In genomic region chr2:4922476-4923164, GRCm38 (mm10) we compare ENCODE assay signal across 16 mouse cellular contexts. TPM values are rescaled to one million over a fixed set of nuclear protein-coding genes. Genes with fewer than 3 reads are reported as not detected.
DNase-seq lines count a peak whose midpoint lies in the region; ATAC-seq and TF ChIP-seq lines count a peak whose summit lies in the region.
"Had no signal": no experiment of that assay in that cellular context is flagged by ENCODE, and none has a peak within 500 bp of the region (broad histone marks: within the 10 kb centered on the region; RNA-seq: fewer than 3 reads in every experiment).

No protein-coding gene starts in this region.

- no peaks in the 10 kb centered on the region for H3K36me3 ChIP-seq in midbrain, embryonic 11.5 days (ENCODE audit: control insufficient read depth, insufficient read depth, low read length)
- peaks cover 13% of the 10 kb centered on the region for H3K36me3 ChIP-seq in midbrain, embryonic 13.5 days
- peaks cover 10% of the 10 kb centered on the region for H3K36me3 ChIP-seq in kidney, adult 2 months (ENCODE audit: control insufficient read depth, insufficient read depth, low read length)
- peaks cover 35% of the 10 kb centered on the region for H3K36me3 ChIP-seq in liver, adult 2 months (ENCODE audit: control insufficient read depth, insufficient read depth, low read length)
- peaks cover 4% of the 10 kb centered on the region; the same call in 1 of the 2 replicates for H3K36me3 ChIP-seq in stomach, embryonic 16.5 days (ENCODE audit: control insufficient read depth, insufficient read depth, low read length)
- no peaks in the 10 kb centered on the region for H3K36me3 ChIP-seq in forebrain, embryonic 13.5 days (ENCODE audit: poor library complexity, severe bottlenecking)
- H3K36me3 ChIP-seq: neural tube, embryonic 12.5 days had no signal

- DNase-seq in midbrain, embryonic 11.5 days (ENCODE audit: low spot score, missing footprints), result peak; percentile 59
- peak; percentile 80 for DNase-seq in kidney, adult 2 months
- DNase-seq in liver, adult 2 months (ENCODE audit: extremely low read depth, low read depth, low spot score), result peak; percentile 98
- DNase-seq in ovary, postnatal 36 days (ENCODE audit: low spot score), result no peak
- DNase-seq in layer of hippocampus, adult 9-10 months (ENCODE audit: low spot score), result no peak
- DNase-seq: cerebellum, adult 8-10 months; gastrocnemius, postnatal 10 days; lung, postnatal 36 days; midbrain, embryonic 14.5 days had no signal

- no peaks in the 10 kb centered on the region for H3K9me3 ChIP-seq in midbrain, embryonic 11.5 days (ENCODE audit: control insufficient read depth, low read length)
- no peaks in the 10 kb centered on the region for H3K9me3 ChIP-seq in midbrain, embryonic 13.5 days
- H3K9me3 ChIP-seq in stomach, embryonic 16.5 days (replicated peaks; ENCODE audit: control insufficient read depth, low read length), result 0 out of 2 replicates have a peak, but pooled peaks cover 7% of the 10 kb centered on the region
- no peaks in the 10 kb centered on the region for H3K9me3 ChIP-seq in forebrain, embryonic 13.5 days (replicated peaks)
- H3K9me3 ChIP-seq: heart, embryonic 15.5 days; neural tube, embryonic 12.5 days had no signal

- WGBS in midbrain, embryonic 11.5 days, result 68% methylated on average over 7 of the region's 7 CpGs
- 72% methylated on average over 7 of the region's 7 CpGs for WGBS in midbrain, embryonic 13.5 days
- WGBS in kidney, adult 2 months, result 30% methylated on average over 7 of the region's 7 CpGs
- 13% methylated on average over 7 of the region's 7 CpGs for WGBS in liver, adult 2 months
- WGBS in stomach, embryonic 16.5 days, result 38% methylated on average over 7 of the region's 7 CpGs
- 60% methylated on average over 7 of the region's 7 CpGs for WGBS in forebrain, embryonic 13.5 days

- H3K4me2 ChIP-seq in midbrain, embryonic 11.5 days, result no peak overlapping the region
- no peak overlapping the region for H3K4me2 ChIP-seq in midbrain, embryonic 13.5 days (replicated peaks)
- H3K4me2 ChIP-seq in stomach, embryonic 16.5 days (ENCODE audit: low read depth, low read length), result no peak overlapping the region
- no peak overlapping the region for H3K4me2 ChIP-seq in forebrain, embryonic 13.5 days
- H3K4me2 ChIP-seq: heart, embryonic 15.5 days; neural tube, embryonic 12.5 days had no signal

- TF ChIP-seq POLR2A in kidney, adult 2 months (IDR thresholded peaks at IDR 0.05; ENCODE audit: low read depth, low read length), result no peak
- TF ChIP-seq POLR2A in liver, adult 2 months (IDR thresholded peaks at IDR 0.05; ENCODE audit: extremely low read depth, insufficient read depth, low read length), result no peak

- H3K27ac ChIP-seq in midbrain, embryonic 11.5 days (ENCODE audit: low read depth, low read length), result no peak overlapping the region
- no peak overlapping the region for H3K27ac ChIP-seq in midbrain, embryonic 13.5 days
- peak overlapping the region; percentile 70 for H3K27ac ChIP-seq in kidney, adult 2 months (ENCODE audit: insufficient read depth, low read depth, low read length)
- H3K27ac ChIP-seq in liver, adult 2 months (replicated peaks; ENCODE audit: insufficient read depth, low read depth, low read length), result peak overlapping the region; percentile 94
- peak overlapping the region; percentile 83 for H3K27ac ChIP-seq in stomach, embryonic 16.5 days (ENCODE audit: low read length)
- no peak overlapping the region for H3K27ac ChIP-seq in forebrain, embryonic 13.5 days
- H3K27ac ChIP-seq: heart, embryonic 15.5 days; neural tube, embryonic 12.5 days had no signal

- peaks cover 6% of the 10 kb centered on the region; the same call in 1 of the 2 replicates for H3K79me2 ChIP-seq in liver, adult 2 months (ENCODE audit: control insufficient read depth, insufficient read depth, low read length)

- H3K9ac ChIP-seq in midbrain, embryonic 11.5 days (ENCODE audit: low read length), result no peak overlapping the region
- no peak overlapping the region for H3K9ac ChIP-seq in midbrain, embryonic 13.5 days (replicated peaks)
- peak overlapping the region; percentile 61 for H3K9ac ChIP-seq in liver, adult 2 months (ENCODE audit: low read depth, low read length)
- H3K9ac ChIP-seq in stomach, embryonic 16.5 days (ENCODE audit: low read length), result no peak overlapping the region
- no peak overlapping the region for H3K9ac ChIP-seq in forebrain, embryonic 13.5 days
- H3K9ac ChIP-seq: heart, embryonic 15.5 days; neural tube, embryonic 12.5 days had no signal

- no peak overlapping the region for H3K4me3 ChIP-seq in midbrain, embryonic 11.5 days (ENCODE audit: low read depth, low read length)
- H3K4me3 ChIP-seq in midbrain, embryonic 13.5 days (replicated peaks), result no peak overlapping the region
- no peak overlapping the region for H3K4me3 ChIP-seq in kidney, adult 2 months (ENCODE audit: insufficient read depth, low read depth, low read length)
- peak overlapping the region; percentile 14; the same call in 1 of the 2 replicates for H3K4me3 ChIP-seq in liver, adult 2 months (ENCODE audit: insufficient read depth, low read depth, low read length)
- H3K4me3 ChIP-seq in stomach, embryonic 16.5 days (replicated peaks; ENCODE audit: low read length), result no peak overlapping the region
- no peak overlapping the region for H3K4me3 ChIP-seq in forebrain, embryonic 13.5 days
- H3K4me3 ChIP-seq: heart, embryonic 15.5 days; neural tube, embryonic 12.5 days had no signal

- TF ChIP-seq CTCF in kidney, adult 2 months (conservative IDR thresholded peaks at IDR 0.05; ENCODE audit: insufficient read depth, insufficient read length, low read depth, low read length), result no peak
- TF ChIP-seq CTCF in liver, adult 2 months (IDR thresholded peaks at IDR 0.05; ENCODE audit: low read depth, low read length), result no peak

- no peak for ATAC-seq in midbrain, embryonic 11.5 days (ENCODE audit: low FRiP score)
- ATAC-seq in midbrain, embryonic 13.5 days, result no peak
- ATAC-seq in stomach, embryonic 16.5 days (ENCODE audit: insufficient read depth, low FRiP score), result peak; percentile 77; the same call in 1 of the 2 replicates
- ATAC-seq in forebrain, embryonic 13.5 days, result no peak

- no peaks in the 10 kb centered on the region for H3K27me3 ChIP-seq in midbrain, embryonic 11.5 days (ENCODE audit: control insufficient read depth, insufficient read depth, low read length)
- no peaks in the 10 kb centered on the region for H3K27me3 ChIP-seq in midbrain, embryonic 13.5 days
- no peaks in the 10 kb centered on the region for H3K27me3 ChIP-seq in kidney, adult 2 months (replicated peaks; ENCODE audit: control insufficient read depth, insufficient read depth, low read length)
- no peaks in the 10 kb centered on the region for H3K27me3 ChIP-seq in liver, adult 2 months (ENCODE audit: control insufficient read depth, insufficient read depth, low read length)
- no peaks in the 10 kb centered on the region for H3K27me3 ChIP-seq in stomach, embryonic 16.5 days (ENCODE audit: control insufficient read depth, insufficient read depth, low read length)
- no peaks in the 10 kb centered on the region for H3K27me3 ChIP-seq in forebrain, embryonic 13.5 days
- H3K27me3 ChIP-seq: heart, embryonic 15.5 days; neural tube, embryonic 12.5 days had no signal

- peaks cover 4% of the 10 kb centered on the region; the same call in 1 of the 2 replicates for H3K4me1 ChIP-seq in midbrain, embryonic 11.5 days (ENCODE audit: control insufficient read depth, insufficient read depth, low read length)
- H3K4me1 ChIP-seq in midbrain, embryonic 13.5 days (replicated peaks), result peaks cover 6% of the 10 kb centered on the region
- H3K4me1 ChIP-seq in kidney, adult 2 months (ENCODE audit: control insufficient read depth, insufficient read depth, low read length), result peaks cover 21% of the 10 kb centered on the region; the same call in 1 of the 2 replicates
- H3K4me1 ChIP-seq in liver, adult 2 months (ENCODE audit: control insufficient read depth, insufficient read depth, low read length), result peaks cover 15% of the 10 kb centered on the region
- peaks cover 6% of the 10 kb centered on the region for H3K4me1 ChIP-seq in stomach, embryonic 16.5 days (ENCODE audit: control insufficient read depth, insufficient read depth, low read length)
- 0 out of 2 replicates have a peak, but pooled peaks cover 8% of the 10 kb centered on the region for H3K4me1 ChIP-seq in forebrain, embryonic 13.5 days

RNA-seq across cellular contexts. Expression of gene Phyh, which starts 3.8 kb away (rescaled TPM):
- 44.8 and 48.8 TPM in 2 replicates for polyA plus RNA-seq in midbrain, embryonic 11.5 days (2014; fragmentation: Nextera tagmentation; extraction: Ambion mirVana)
- 47.4 and 51.2 TPM in 2 replicates for polyA plus RNA-seq in midbrain, embryonic 13.5 days (2015; fragmentation: Nextera tagmentation; extraction: Ambion mirVana)
- 322 and 403 TPM in 2 replicates for polyA plus RNA-seq in kidney, adult 2 months (2012; rRNA removed)
- total RNA-seq in liver, adult 2 months (2014; rRNA removed), result 1,236 and 1,280 TPM in 2 replicates
- polyA plus RNA-seq in liver, adult 2 months (2012; rRNA removed), result 856 and 1,051 TPM in 2 replicates
- 82.6 and 86.8 TPM in 2 replicates for polyA plus RNA-seq in stomach, embryonic 16.5 days (2015; fragmentation: Nextera tagmentation; extraction: Ambion mirVana)
- 40.7 and 41.9 TPM in 2 replicates for polyA plus RNA-seq in forebrain, embryonic 13.5 days (2015; fragmentation: Nextera tagmentation; extraction: Ambion mirVana)

RNA-seq across cellular contexts. Expression of gene Sephs1, which starts 41.3 kb away (rescaled TPM):
- polyA plus RNA-seq in midbrain, embryonic 11.5 days (2014; fragmentation: Nextera tagmentation; extraction: Ambion mirVana), result 134 and 140 TPM in 2 replicates
- 77.8 and 78.4 TPM in 2 replicates for polyA plus RNA-seq in midbrain, embryonic 13.5 days (2015; fragmentation: Nextera tagmentation; extraction: Ambion mirVana)
- 21.7 and 23.9 TPM in 2 replicates for polyA plus RNA-seq in kidney, adult 2 months (2012; rRNA removed)
- total RNA-seq in liver, adult 2 months (2014; rRNA removed), result 16.2 and 17.2 TPM in 2 replicates
- polyA plus RNA-seq in liver, adult 2 months (2012; rRNA removed), result 12.6 and 13.8 TPM in 2 replicates
- 50.2 and 53.0 TPM in 2 replicates for polyA plus RNA-seq in stomach, embryonic 16.5 days (2015; fragmentation: Nextera tagmentation; extraction: Ambion mirVana)
- 96.7 and 103 TPM in 2 replicates for polyA plus RNA-seq in forebrain, embryonic 13.5 days (2015; fragmentation: Nextera tagmentation; extraction: Ambion mirVana)

RNA-seq across cellular contexts. Expression of gene Ucma, which starts 53.3 kb away (rescaled TPM):
- polyA plus RNA-seq in midbrain, embryonic 11.5 days (2014; fragmentation: Nextera tagmentation; extraction: Ambion mirVana), result not detected in 2 replicates
- 0.36 TPM in 1 of 2 replicates, not detected in the other for polyA plus RNA-seq in midbrain, embryonic 13.5 days (2015; fragmentation: Nextera tagmentation; extraction: Ambion mirVana)
- not detected in 2 replicates for polyA plus RNA-seq in kidney, adult 2 months (2012; rRNA removed)
- total RNA-seq in liver, adult 2 months (2014; rRNA removed), result not detected in 2 replicates
- not detected in 2 replicates for polyA plus RNA-seq in liver, adult 2 months (2012; rRNA removed)
- not detected in 2 replicates for polyA plus RNA-seq in stomach, embryonic 16.5 days (2015; fragmentation: Nextera tagmentation; extraction: Ambion mirVana)
- polyA plus RNA-seq in forebrain, embryonic 13.5 days (2015; fragmentation: Nextera tagmentation; extraction: Ambion mirVana), result 0.24 and 0.65 TPM in 2 replicates
- polyA plus RNA-seq: limb, embryonic 11.5 days; neural tube, embryonic 12.5 days; spleen, adult 2 months had no signal

Comparison
In these comparisons a context has a peak if more than half of its experiments do, and no peak if none do; other contexts are left out.
1. DNase-seq: peak in midbrain, embryonic 11.5 days (single experiment), kidney, adult 2 months (single experiment) and liver, adult 2 months (single experiment); none in ovary, postnatal 36 days (single experiment) and layer of hippocampus, adult 9-10 months (single experiment).
2. H3K27ac ChIP-seq: peak in kidney, adult 2 months (single experiment), liver, adult 2 months (single experiment) and stomach, embryonic 16.5 days (single experiment); none in midbrain, embryonic 11.5 days (single experiment), midbrain, embryonic 13.5 days (single experiment) and forebrain, embryonic 13.5 days (single experiment).